16 mouse cellular contexts compared by ENCODE assay signal in genomic region chr14:39043793-39044192, GRCm38 (mm10).
A peak's percentile ranks its signal among the peaks of the same experiment; 100 is the strongest.
DNase-seq lines count a peak whose midpoint lies in the region; ATAC-seq lines count a peak whose summit lies in the region.
"Had no signal": no experiment of that assay in that cellular context is flagged by ENCODE, and none has a peak within 500 bp of the region (broad histone marks: within the 10 kb centered on the region; RNA-seq: fewer than 3 reads in every experiment).

No protein-coding gene starts in this region.

- H3K4me2 ChIP-seq in forebrain, embryonic 15.5 days (replicated peaks) = no peak overlapping the region
- no peak overlapping the region for H3K4me2 ChIP-seq in forebrain, embryonic 12.5 days
- H3K4me2 ChIP-seq: heart, embryonic 15.5 days; liver, embryonic 13.5 days had no signal

- H3K4me3 ChIP-seq in forebrain, embryonic 15.5 days = no peak overlapping the region
- H3K4me3 ChIP-seq in forebrain, embryonic 12.5 days (replicated peaks) = no peak overlapping the region
- H3K4me3 ChIP-seq: heart, embryonic 15.5 days; liver, embryonic 13.5 days had no signal

- H3K9ac ChIP-seq in forebrain, embryonic 15.5 days (replicated peaks) = no peak overlapping the region
- H3K9ac ChIP-seq in forebrain, embryonic 12.5 days = no peak overlapping the region
- H3K9ac ChIP-seq: heart, embryonic 15.5 days; liver, embryonic 13.5 days had no signal

- peaks cover 13% of the 10 kb centered on the region; the same call in 1 of the 2 replicates for H3K4me1 ChIP-seq in forebrain, embryonic 15.5 days
- H3K4me1 ChIP-seq in forebrain, embryonic 12.5 days = no peaks in the 10 kb centered on the region
- H3K4me1 ChIP-seq: heart, embryonic 15.5 days; liver, embryonic 13.5 days had no signal

- peak; percentile 86 for ATAC-seq in forebrain, embryonic 15.5 days (replicated peaks)
- no peak for ATAC-seq in forebrain, embryonic 12.5 days (ENCODE audit: low FRiP score)
- ATAC-seq: inflammation-experienced regulatory T-cells, adult 6 months had no signal

- 48% methylated on average over 3 of the region's 3 CpGs for WGBS in forebrain, embryonic 15.5 days
- WGBS in forebrain, embryonic 12.5 days = 79% methylated on average over 3 of the region's 3 CpGs

- H3K36me3 ChIP-seq in forebrain, embryonic 15.5 days = no peaks in the 10 kb centered on the region
- H3K36me3 ChIP-seq in forebrain, embryonic 12.5 days (replicated peaks) = no peaks in the 10 kb centered on the region
- H3K36me3 ChIP-seq: G1E; heart, embryonic 15.5 days; liver, embryonic 13.5 days had no signal

- peak; percentile 79 for DNase-seq in brain, adult 2 months (ENCODE audit: low read depth, low spot score)
- DNase-seq in cerebellum, adult 9-11 months = peak; percentile 29
- DNase-seq in layer of hippocampus, adult 8-10 months (ENCODE audit: low spot score in 2 of 2) = peak; percentile 71 to 78
- DNase-seq in gastrocnemius, postnatal 10 days = no peak
- no peak for DNase-seq in testis, postnatal 14 days (ENCODE audit: low spot score)
- DNase-seq in kidney, postnatal 36 days = no peak
- DNase-seq: adrenal gland, postnatal 25 days; liver, embryonic 13.5 days; lung, postnatal 14 days; right cerebral cortex, postnatal 4 days; thymus, postnatal 4 days had no signal

- H3K27ac ChIP-seq in forebrain, embryonic 15.5 days (replicated peaks) = peak overlapping the region; percentile 55
- H3K27ac ChIP-seq in forebrain, embryonic 12.5 days = no peak overlapping the region
- H3K27ac ChIP-seq: heart, embryonic 15.5 days; liver, embryonic 13.5 days had no signal

- H3K27me3 ChIP-seq in forebrain, embryonic 15.5 days = no peaks in the 10 kb centered on the region
- no peaks in the 10 kb centered on the region for H3K27me3 ChIP-seq in forebrain, embryonic 12.5 days
- H3K27me3 ChIP-seq: heart, embryonic 15.5 days; liver, embryonic 13.5 days had no signal

- no peaks in the 10 kb centered on the region for H3K9me3 ChIP-seq in forebrain, embryonic 15.5 days
- H3K9me3 ChIP-seq in forebrain, embryonic 12.5 days = no peaks in the 10 kb centered on the region
- H3K9me3 ChIP-seq: G1E; heart, embryonic 15.5 days; liver, embryonic 13.5 days had no signal

Comparison
In these comparisons a context has a peak if more than half of its experiments do, and no peak if none do; other contexts are left out.
1. DNase-seq: peak in brain, adult 2 months (single experiment), cerebellum, adult 9-11 months (single experiment) and layer of hippocampus, adult 8-10 months (2 of 2); none in gastrocnemius, postnatal 10 days (single experiment), testis, postnatal 14 days (single experiment) and kidney, postnatal 36 days (0 of 2).